Mouse (Mus musculus) midbrain, embryonic 12.5 days (tissue): ENCODE measurements around the gene Ghr. TPM values are rescaled to one million over a fixed set of nuclear protein-coding genes. Genes with fewer than 3 reads are reported as not detected.
A peak's percentile ranks its signal among the peaks of the same experiment; 100 is the strongest.

ENCODE experiments used
- ATAC-seq: fragments of 200-750 bp; cut with Nextera tagmentation; 2 replicates; pipeline ENCODE4 v1.8.0; 2017; ENCODE audit warnings: low read depth, moderate TSS enrichment, moderate library complexity; ENCODE audit not compliant: low FRiP score
- H3K27ac ChIP-seq: fragments of 300-500 bp; sonication (generic); replicated peaks from 2 replicates; pipeline ENCODE4 v1.5.1; 2016; ENCODE audit warnings: mild to moderate bottlenecking
- H3K27me3 ChIP-seq: fragments of 300-500 bp; sonication (generic); 2 replicates; pipeline ENCODE4 v1.6.1; 2016; ENCODE audit warnings: mild to moderate bottlenecking
- H3K36me3 ChIP-seq: fragments of 300-500 bp; sonication (generic); 2 replicates; pipeline ENCODE4 v1.6.1; 2016
- H3K4me1 ChIP-seq: fragments of 300-500 bp; sonication (generic); 2 replicates; pipeline ENCODE4 v1.6.1; 2016
- H3K4me2 ChIP-seq: fragments of 300-500 bp; sonication (generic); replicated peaks from 2 replicates; pipeline ENCODE4 v1.6.1; 2016; ENCODE audit warnings: mild to moderate bottlenecking, moderate library complexity
- H3K4me3 ChIP-seq: fragments of 300-500 bp; sonication (generic); 2 replicates; pipeline ENCODE4 v1.5.1; 2016; ENCODE audit warnings: mild to moderate bottlenecking
- H3K9ac ChIP-seq: fragments of 300-500 bp; sonication (generic); replicated peaks from 2 replicates; pipeline ENCODE4 v1.6.1; 2016; ENCODE audit warnings: mild to moderate bottlenecking, moderate library complexity
- H3K9me3 ChIP-seq: fragments of 300-500 bp; sonication (generic); 2 replicates; pipeline ENCODE4 v1.6.1; 2016; ENCODE audit warnings: mild to moderate bottlenecking
- WGBS: fragments of 180-500 bp; shearing (Covaris S2); methylation state at CpG from one replicate; pipeline ENCODE4 v1.1.7; 2016; 5-methylcytosine and 5-hydroxymethylcytosine counted together
- polyA plus RNA-seq: library from polyadenylated mRNA; unstranded; fragments of >200 nt; fragmentation: Nextera tagmentation; extraction: Ambion mirVana; gene quantifications from 2 replicates; pipeline ENCODE4 v1.2.1, GENCODE M21; 2016

Ghr gene
- polyA plus RNA-seq, 1 experiment from 2014 or later, result 18.0 TPM

DNA sequence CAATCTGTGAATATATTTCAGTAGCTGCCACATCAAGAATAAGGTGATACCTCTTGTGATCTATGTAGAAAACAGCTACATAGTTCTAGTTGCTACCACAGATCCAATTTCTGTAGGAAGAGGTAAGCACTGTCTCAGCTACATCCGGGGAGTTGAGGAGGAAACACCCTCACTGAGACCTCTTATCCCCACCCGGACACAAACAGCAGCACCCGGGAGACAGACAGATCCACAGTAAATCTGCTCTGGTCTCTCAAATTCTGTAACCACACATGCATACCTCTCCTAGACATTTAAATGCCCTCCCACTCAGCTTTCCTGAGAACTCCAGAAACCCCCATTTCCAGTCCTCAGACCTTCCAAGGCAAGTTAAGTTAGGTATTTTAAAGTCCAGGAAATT lies 2.0 kb downstream of the Ghr start:
- no peak overlapping the region for H3K27ac ChIP-seq
- ATAC-seq, result no peak
- peak overlapping the region; percentile 62 for H3K4me3 ChIP-seq
- H3K4me1 ChIP-seq, result 0 out of 2 replicates have a peak, but pooled peaks cover 6% of the 10 kb centered on the region
- 51% methylated on average over 3 of the region's 3 CpGs for WGBS
- H3K4me2 ChIP-seq, result peak overlapping the region; percentile 76
- H3K27me3 ChIP-seq, result no peaks in the 10 kb centered on the region; the same call in 1 of the 2 replicates
- no peak overlapping the region for H3K9ac ChIP-seq
- no peaks in the 10 kb centered on the region for H3K36me3 ChIP-seq
- H3K9me3 ChIP-seq, result no peaks in the 10 kb centered on the region

DNA sequence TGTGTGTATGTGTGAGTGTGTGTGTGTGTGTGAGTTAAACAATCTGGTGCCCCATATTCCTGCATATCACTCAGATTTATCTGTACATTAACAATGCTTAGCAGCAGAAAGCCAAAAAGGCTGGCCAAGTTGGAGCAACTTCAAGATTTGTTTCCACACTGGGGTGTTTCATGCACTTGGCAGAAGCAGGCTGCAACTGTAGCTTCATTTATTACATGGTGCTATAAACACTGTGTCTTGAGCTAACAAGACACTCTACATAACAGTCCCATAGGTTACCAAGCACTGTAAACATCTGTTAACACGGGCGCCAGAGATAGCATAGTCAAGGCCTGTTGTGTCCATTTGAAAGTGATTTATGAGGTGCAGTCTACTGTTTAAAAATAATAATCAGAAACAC lies 3.1 kb downstream of the Ghr start:
- no peak overlapping the region for H3K9ac ChIP-seq
- H3K4me2 ChIP-seq, result no peak overlapping the region
- no peak overlapping the region for H3K27ac ChIP-seq
- H3K4me1 ChIP-seq, result 0 out of 2 replicates have a peak, but pooled peaks cover 6% of the 10 kb centered on the region
- H3K36me3 ChIP-seq, result no peaks in the 10 kb centered on the region
- no peaks in the 10 kb centered on the region; the same call in 1 of the 2 replicates for H3K27me3 ChIP-seq
- 85% methylated on average over 2 of the region's 2 CpGs for WGBS
- ATAC-seq, result no peak
- H3K4me3 ChIP-seq, result no peak overlapping the region
- H3K9me3 ChIP-seq, result no peaks in the 10 kb centered on the region

DNA sequence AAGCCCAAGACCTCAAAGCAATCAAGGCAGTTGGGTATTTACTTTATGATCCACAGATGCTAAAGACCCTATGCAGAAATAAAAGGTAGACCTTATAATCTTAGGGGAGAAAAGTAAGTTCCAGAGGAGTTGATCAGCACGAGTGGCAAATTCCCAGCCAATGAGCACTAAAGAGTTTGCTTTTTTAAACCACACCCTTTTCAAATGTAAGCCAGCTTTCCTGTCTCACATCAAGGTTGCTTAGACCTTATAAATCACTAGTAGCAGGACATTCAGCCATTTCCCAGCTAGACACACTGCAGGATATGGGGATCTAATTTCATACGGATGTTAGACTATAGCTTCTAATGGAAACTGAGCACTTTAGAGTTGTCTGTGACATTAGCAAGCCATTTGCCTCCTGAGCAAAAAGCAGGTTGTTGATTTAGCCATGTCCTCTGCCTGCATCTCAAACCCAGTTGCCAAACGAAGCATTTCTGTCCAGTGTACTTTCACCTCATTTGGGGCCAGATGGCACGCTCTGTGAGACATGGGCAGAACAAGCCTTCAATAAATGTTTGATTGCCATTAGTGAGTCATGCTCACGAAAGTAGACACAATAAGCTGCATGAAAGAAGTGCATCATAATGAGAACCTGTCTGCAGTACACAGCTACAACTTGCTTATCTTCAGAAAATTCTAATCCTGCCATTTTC lies 4.9 kb downstream of the Ghr start:
- Histone ChIP-seq H3K4me2 (no peak overlapping the region), H3K27me3 (no peaks in the 10 kb centered on the region), H3K27ac (no peak overlapping the region), H3K9ac (no peak overlapping the region), H3K36me3 (no peaks in the 10 kb centered on the region), H3K9me3 (no peaks in the 10 kb centered on the region), H3K4me3 (no peak overlapping the region), H3K4me1 (0 out of 2 replicates have a peak, but pooled peaks cover 6% of the 10 kb centered on the region)
- WGBS, result 76% methylated on average over 5 of the region's 5 CpGs
- no peak for ATAC-seq

DNA sequence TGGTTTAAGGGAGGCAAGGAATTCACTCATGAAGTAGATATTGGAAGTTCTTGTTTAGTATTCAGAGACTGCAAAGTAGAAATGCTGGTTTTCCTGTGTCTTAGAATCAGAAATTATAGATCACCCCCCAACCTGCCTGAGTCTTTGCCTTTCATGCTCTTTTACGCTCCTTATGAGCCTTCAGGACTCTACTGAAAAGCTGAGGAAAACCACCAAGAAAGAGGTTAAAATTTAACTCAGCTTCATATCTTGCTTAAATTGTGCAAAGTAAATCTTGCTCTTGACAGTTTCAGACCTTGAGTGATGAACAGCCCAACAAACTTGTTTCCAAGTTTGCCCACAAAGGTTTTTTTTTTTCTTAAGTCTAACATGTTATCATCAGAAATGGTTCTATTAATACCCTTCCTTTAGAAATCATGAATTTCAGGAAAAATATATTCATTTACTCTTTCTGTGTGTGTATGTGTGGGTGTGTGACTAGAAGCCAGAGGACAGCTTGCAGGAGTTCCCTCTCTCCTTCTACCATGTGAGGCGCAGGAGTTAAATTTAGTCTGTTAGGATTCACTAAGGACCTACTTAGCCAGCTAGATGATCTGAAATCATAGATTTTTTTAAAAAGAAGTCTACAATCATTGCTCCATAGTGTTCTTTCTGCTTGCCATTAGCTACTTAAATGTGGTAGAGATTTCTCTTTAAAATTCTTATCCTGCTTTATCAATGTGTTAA lies 14.0 kb downstream of the Ghr start:
- Histone ChIP-seq H3K9ac (no peak overlapping the region), H3K9me3 (no peaks in the 10 kb centered on the region), H3K4me1 (no peaks in the 10 kb centered on the region), H3K36me3 (no peaks in the 10 kb centered on the region), H3K27ac (no peak overlapping the region), H3K27me3 (no peaks in the 10 kb centered on the region), H3K4me2 (no peak overlapping the region), H3K4me3 (no peak overlapping the region)
- WGBS, result 92% methylated on average over 2 of the region's 2 CpGs
- no peak for ATAC-seq

DNA sequence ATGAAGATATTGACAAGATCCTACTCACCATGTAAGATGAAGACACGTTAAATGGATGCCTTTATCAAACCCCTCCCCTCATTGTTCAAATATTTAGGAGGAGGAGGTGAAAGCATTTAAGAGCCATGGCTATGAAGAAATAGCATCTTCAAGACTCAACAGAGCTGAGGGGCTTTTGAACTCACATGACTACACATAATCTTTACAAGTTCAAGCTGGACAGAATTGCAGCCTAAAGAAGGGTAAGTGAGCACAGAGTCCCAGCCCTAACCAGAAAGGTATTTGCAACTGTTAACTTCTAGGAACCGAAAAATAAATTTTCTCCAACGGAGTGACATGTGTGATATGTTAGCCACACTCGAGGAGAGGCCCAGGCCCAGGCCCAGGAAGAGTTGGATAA lies 18.7 kb downstream of the Ghr start:
- Histone ChIP-seq H3K36me3 (no peaks in the 10 kb centered on the region), H3K4me1 (no peaks in the 10 kb centered on the region), H3K27me3 (no peaks in the 10 kb centered on the region), H3K27ac (no peak overlapping the region), H3K9ac (no peak overlapping the region), H3K4me2 (no peak overlapping the region), H3K4me3 (no peak overlapping the region), H3K9me3 (no peaks in the 10 kb centered on the region)
- ATAC-seq, result no peak
- WGBS, result 80% methylated on average over 4 of the region's 4 CpGs

DNA sequence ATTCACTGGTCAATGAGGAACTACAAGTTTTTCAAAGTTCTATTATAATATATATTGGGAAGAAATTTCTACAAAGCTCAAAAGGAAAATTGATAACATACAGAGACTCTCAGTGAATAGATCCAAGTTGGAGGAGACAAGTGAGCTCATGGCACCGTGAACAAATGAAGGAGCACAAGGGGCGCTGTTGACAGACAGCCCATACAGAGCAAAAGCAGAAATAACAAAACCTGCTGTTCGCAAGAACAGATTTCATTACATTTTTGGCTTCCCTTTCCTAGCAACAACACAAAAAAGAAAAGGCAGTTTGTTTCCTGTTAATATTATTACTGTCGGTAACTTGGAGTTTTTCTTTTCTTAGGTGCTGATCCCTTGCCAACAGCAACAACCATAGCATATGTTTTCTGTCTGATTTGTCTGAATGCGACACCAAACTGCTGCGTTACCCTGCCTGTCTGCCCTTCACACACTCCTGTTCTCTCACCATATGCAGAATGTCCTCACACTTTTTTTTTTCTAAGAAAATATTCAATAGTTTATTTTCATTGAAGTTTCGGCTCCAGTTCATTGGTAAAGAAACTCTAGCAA lies 19.3 kb downstream of the Ghr start:
- H3K4me1 ChIP-seq, result no peaks in the 10 kb centered on the region
- H3K9ac ChIP-seq, result no peak overlapping the region
- no peak overlapping the region for H3K4me3 ChIP-seq
- no peaks in the 10 kb centered on the region for H3K27me3 ChIP-seq
- 69% methylated on average over 7 of the region's 7 CpGs for WGBS
- no peak for ATAC-seq
- H3K27ac ChIP-seq, result no peak overlapping the region
- no peak overlapping the region for H3K4me2 ChIP-seq
- no peaks in the 10 kb centered on the region for H3K9me3 ChIP-seq
- H3K36me3 ChIP-seq, result no peaks in the 10 kb centered on the region

DNA sequence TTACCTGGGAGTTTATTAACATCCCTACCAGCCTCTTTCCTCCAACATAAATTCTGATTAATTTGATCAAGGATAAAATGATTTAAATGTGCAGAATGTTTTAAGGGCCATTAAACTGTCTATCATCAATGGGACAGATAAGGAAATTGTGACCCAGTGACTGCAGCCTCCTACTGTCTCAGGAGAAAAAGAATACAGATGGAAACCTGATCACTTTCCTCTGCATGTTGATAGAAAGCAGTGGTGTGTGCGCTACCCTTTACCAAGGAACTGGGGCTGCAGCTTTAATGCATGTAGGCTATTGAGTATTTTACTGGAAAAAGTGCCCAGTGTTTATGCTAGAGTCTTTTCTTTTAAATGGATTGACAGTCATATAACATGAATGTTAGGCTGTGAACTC lies 19.8 kb downstream of the Ghr start:
- Histone ChIP-seq H3K9me3 (no peaks in the 10 kb centered on the region), H3K9ac (no peak overlapping the region), H3K4me3 (no peak overlapping the region), H3K27me3 (no peaks in the 10 kb centered on the region), H3K27ac (no peak overlapping the region), H3K4me2 (no peak overlapping the region), H3K4me1 (no peaks in the 10 kb centered on the region), H3K36me3 (no peaks in the 10 kb centered on the region)
- WGBS, result 77% methylated on average over 1 of the region's 1 CpGs
- ATAC-seq, result no peak

DNA sequence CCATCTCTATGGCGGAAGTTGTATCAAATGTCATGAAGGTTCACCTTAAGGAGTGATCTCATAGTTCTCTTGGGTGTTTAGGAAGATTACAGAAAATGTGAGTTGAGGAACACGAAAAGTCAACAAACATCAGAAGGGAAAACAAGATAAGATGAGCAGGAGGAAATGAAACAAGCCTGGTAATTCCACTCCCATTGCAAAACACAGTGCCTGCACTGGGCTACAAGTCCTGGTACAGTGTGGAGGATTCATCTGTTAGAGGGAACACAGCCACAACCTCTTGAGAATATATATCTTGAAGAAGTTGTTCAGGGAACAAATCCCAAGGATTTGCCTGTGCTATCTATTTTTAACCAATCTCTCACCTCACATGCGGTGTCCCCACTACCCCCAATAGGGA lies 24.8 kb downstream of the Ghr start:
- no peak overlapping the region for H3K4me3 ChIP-seq

DNA sequence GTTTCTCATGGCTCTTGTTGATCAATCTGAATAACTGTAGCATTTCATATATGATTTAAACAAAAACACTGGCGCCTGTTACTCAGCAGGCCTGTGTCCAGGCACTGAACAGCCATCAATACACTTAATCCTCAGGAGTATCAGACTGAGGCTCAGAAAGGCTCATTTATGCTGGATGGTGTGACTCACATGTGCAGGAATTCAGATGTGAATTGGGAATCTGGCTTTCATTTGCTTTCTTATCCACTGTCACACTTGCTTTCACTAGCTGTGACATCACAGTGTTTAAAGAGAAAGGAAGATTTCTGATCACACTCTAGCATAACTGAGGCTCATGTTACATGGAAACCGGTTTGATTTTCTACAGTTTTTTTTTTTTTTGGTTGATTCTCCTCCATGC lies 39.0 kb downstream of the Ghr start:
- Histone ChIP-seq H3K27ac (no peak overlapping the region), H3K9ac (no peak overlapping the region), H3K27me3 (no peaks in the 10 kb centered on the region), H3K36me3 (no peaks in the 10 kb centered on the region), H3K4me2 (no peak overlapping the region), H3K9me3 (no peaks in the 10 kb centered on the region), H3K4me1 (no peaks in the 10 kb centered on the region), H3K4me3 (no peak overlapping the region)
- ATAC-seq, result no peak
- WGBS, result 86% methylated on average over 2 of the region's 2 CpGs

More for the DNA sequence above, 24.8 kb downstream of the Ghr start:
- Histone ChIP-seq H3K9me3 (no peaks in the 10 kb centered on the region), H3K4me1 (no peaks in the 10 kb centered on the region), H3K9ac (no peak overlapping the region), H3K4me2 (no peak overlapping the region), H3K27me3 (no peaks in the 10 kb centered on the region), H3K36me3 (no peaks in the 10 kb centered on the region), H3K27ac (no peak overlapping the region)
- ATAC-seq, result no peak
- 89% methylated on average over 3 of the region's 3 CpGs for WGBS

DNA sequence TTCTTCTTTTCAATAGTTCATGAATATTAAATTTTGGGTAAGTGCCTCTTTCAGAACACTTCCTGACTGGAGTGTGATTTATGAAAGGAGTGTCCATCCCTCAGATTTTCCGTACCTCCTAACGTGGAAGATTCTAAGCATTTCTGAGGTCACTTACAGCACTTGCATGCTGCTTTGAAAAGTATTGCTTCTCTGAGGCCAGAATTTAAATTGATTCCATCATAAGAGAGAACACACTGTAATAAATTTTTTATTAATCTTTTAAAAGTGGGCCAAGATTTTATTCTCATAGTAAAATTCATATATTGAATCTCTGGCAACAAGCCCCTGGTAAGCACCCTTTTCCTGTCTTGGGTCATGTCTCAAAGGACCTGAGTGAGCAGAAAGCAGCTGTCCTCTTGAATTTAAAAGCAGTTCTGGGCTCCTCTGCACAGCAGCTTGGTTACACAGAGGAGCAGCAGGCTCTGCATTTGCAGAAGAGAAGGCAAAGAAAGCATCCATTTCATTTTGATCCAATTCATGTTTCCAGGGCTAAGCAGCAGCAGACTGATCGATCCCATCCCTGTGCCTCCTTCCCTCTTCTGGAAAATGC lies 46.9 kb downstream of the Ghr start:
- Histone ChIP-seq H3K4me3 (no peak overlapping the region), H3K4me2 (no peak overlapping the region), H3K9ac (no peak overlapping the region), H3K36me3 (no peaks in the 10 kb centered on the region), H3K4me1 (no peaks in the 10 kb centered on the region), H3K27ac (no peak overlapping the region), H3K9me3 (no peaks in the 10 kb centered on the region), H3K27me3 (no peaks in the 10 kb centered on the region)
- 77% methylated on average over 3 of the region's 3 CpGs for WGBS
- no peak for ATAC-seq

DNA sequence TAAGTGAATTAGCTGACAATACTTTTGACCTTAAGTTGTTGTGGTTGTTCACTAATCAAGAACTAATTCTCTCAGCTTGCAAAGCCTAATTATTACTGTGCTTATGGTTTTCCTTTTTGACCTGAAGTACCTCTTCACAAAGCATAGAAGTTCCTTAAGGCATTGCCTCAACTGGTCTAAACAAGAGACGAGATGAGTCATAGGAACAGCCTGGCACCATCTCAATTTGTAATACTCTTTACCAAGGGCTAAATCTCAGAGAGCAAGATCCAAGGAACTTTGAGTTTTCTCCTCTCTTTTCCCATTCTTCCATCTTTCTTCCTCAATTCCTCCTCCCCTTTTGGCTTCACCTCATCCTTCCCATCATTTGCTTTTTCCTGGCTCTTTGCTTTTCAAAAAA lies 69.3 kb downstream of the Ghr start:
- ATAC-seq, result no peak
- Histone ChIP-seq H3K27ac (no peak overlapping the region), H3K9ac (no peak overlapping the region), H3K4me3 (no peak overlapping the region), H3K27me3 (no peaks in the 10 kb centered on the region), H3K4me1 (no peaks in the 10 kb centered on the region), H3K4me2 (no peak overlapping the region), H3K9me3 (no peaks in the 10 kb centered on the region), H3K36me3 (no peaks in the 10 kb centered on the region)
- WGBS, result 85% methylated on average over 1 of the region's 1 CpGs

DNA sequence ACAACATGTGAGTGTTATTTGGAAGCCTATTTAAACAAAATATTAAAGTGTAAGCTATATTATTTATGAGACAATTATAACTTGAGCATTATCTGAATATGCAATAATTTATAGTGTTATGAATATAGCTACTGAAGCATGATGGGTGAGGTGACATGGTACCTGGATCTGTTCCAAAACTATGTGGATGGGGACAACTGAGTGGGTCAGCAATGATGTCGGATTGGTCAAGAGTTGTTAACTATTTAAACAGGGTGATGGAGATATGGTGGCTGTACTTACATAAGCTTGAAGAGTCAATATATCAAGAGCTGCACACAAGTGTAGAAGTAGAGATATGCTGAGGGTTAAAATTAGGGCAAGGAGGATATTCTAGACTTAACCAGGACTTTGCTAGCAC lies 70.9 kb downstream of the Ghr start:
- no peak for ATAC-seq
- Histone ChIP-seq H3K9me3 (no peaks in the 10 kb centered on the region), H3K27me3 (no peaks in the 10 kb centered on the region), H3K4me3 (no peak overlapping the region), H3K9ac (no peak overlapping the region), H3K36me3 (no peaks in the 10 kb centered on the region), H3K4me1 (no peaks in the 10 kb centered on the region), H3K27ac (no peak overlapping the region), H3K4me2 (no peak overlapping the region)
- 91% methylated on average over 1 of the region's 1 CpGs for WGBS
